Mouse (Mus musculus) stomach, embryonic 16.5 days (tissue): ENCODE results near the gene Selenom. TPM values are rescaled to one million over a fixed set of nuclear protein-coding genes. Genes with fewer than 3 reads are reported as not detected.
A peak's percentile ranks its signal among the peaks of the same experiment; 100 is the strongest.

ENCODE experiments used
- ATAC-seq: fragments of 200-750 bp; cut with Nextera tagmentation; 2 replicates; pipeline ENCODE4 v1.8.0; 2017; ENCODE audit warnings: moderate number of reproducible peaks, moderate TSS enrichment; ENCODE audit not compliant: insufficient read depth, low FRiP score
- H3K27ac ChIP-seq: fragments of 300-500 bp; sonication (generic); 2 replicates; pipeline ENCODE4 v1.5.1; 2014; ENCODE audit warnings: low read length
- H3K27me3 ChIP-seq: fragments of 300-500 bp; sonication (generic); 2 replicates; pipeline ENCODE4 v1.6.1; 2014; ENCODE audit warnings: low read length, control low read depth, mixed read lengths; ENCODE audit not compliant: control insufficient read depth, insufficient read depth
- H3K36me3 ChIP-seq: fragments of 300-500 bp; sonication (generic); 2 replicates; pipeline ENCODE4 v1.6.1; 2014; ENCODE audit warnings: low read length; ENCODE audit not compliant: control insufficient read depth, insufficient read depth
- H3K4me1 ChIP-seq: fragments of 300-500 bp; sonication (generic); 2 replicates; pipeline ENCODE4 v1.6.1; 2014; ENCODE audit warnings: low read length, control low read depth, mixed read lengths; ENCODE audit not compliant: control insufficient read depth, insufficient read depth
- H3K4me2 ChIP-seq: fragments of 300-500 bp; sonication (generic); 2 replicates; pipeline ENCODE4 v1.6.1; 2014; ENCODE audit warnings: low read depth, low read length, mixed read lengths
- H3K4me3 ChIP-seq: fragments of 300-500 bp; sonication (generic); replicated peaks from 2 replicates; pipeline ENCODE4 v1.5.1; 2014; ENCODE audit warnings: mild to moderate bottlenecking, low read length
- H3K9ac ChIP-seq: fragments of 300-500 bp; sonication (generic); 2 replicates; pipeline ENCODE4 v1.6.1; 2014; ENCODE audit warnings: low read length
- H3K9me3 ChIP-seq: fragments of 300-500 bp; sonication (generic); replicated peaks from 2 replicates; pipeline ENCODE4 v1.6.1; 2016; ENCODE audit warnings: low read length, control low read depth; ENCODE audit not compliant: control insufficient read depth
- WGBS: fragments of 180-500 bp; shearing (Covaris S2); extraction: QIAGEN DNeasy Blood & Tissue Kit; methylation state at CpG from one replicate; pipeline ENCODE4 v1.1.7; 2014; 5-methylcytosine and 5-hydroxymethylcytosine counted together
- polyA plus RNA-seq: library from polyadenylated mRNA; unstranded; fragments of >200 nt; fragmentation: Nextera tagmentation; extraction: Ambion mirVana; gene quantifications from 2 replicates; pipeline ENCODE4 v1.2.1, GENCODE M21; 2015

Gene Selenom
- polyA plus RNA-seq, 1 experiment from 2014 or later: 176 TPM

- Histone ChIP-seq H3K9ac (no peak overlapping the region), H3K9me3 (no peaks in the 10 kb centered on the region), H3K4me3 (no peak overlapping the region), H3K4me2 (no peak overlapping the region), H3K27ac (no peak overlapping the region), H3K27me3 (no peaks in the 10 kb centered on the region), H3K36me3 (no peaks in the 10 kb centered on the region), H3K4me1 (0 out of 2 replicates have a peak, but pooled peaks cover 3% of the 10 kb centered on the region)
- WGBS: 63% methylated on average over 5 of the region's 5 CpGs
- ATAC-seq: no peak
Measured at GRCm38 (mm10) chr11:3489036-3489435, 25.4 kb upstream of the Selenom start.

- Histone ChIP-seq H3K9ac (no peak overlapping the region), H3K4me1 (0 out of 2 replicates have a peak, but pooled peaks cover 2% of the 10 kb centered on the region), H3K9me3 (no peaks in the 10 kb centered on the region), H3K4me2 (no peak overlapping the region), H3K27ac (no peak overlapping the region), H3K27me3 (no peaks in the 10 kb centered on the region), H3K4me3 (no peak overlapping the region), H3K36me3 (no peaks in the 10 kb centered on the region)
- no peak for ATAC-seq
- 54% methylated on average over 4 of the region's 4 CpGs for WGBS
Measured at GRCm38 (mm10) chr11:3492748-3493147, 21.7 kb upstream of the Selenom start.

DNA sequence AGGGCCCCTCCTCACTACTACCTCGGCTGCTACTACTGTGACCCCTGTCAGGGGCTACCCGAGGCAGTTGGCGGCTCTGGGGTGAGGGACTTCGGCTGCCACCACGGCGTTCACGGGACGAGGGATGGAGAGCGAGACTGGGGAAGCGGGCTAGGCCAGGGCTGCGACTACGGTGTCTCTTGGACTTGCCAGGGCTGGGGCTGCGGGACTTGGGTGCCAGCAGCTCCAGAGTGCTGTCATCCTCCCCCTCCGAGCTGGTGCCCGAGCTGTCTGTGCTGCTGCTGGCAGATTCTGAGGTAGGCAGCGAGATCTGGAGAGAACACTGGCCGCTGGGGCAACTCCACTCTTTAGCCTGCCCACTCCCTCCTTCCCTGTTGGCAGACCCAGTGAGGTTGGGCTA lies 19.6 kb upstream of the Selenom start:
- no peaks in the 10 kb centered on the region for H3K36me3 ChIP-seq
- WGBS: 73% methylated on average over 17 of the region's 17 CpGs
- H3K4me1 ChIP-seq: no peaks in the 10 kb centered on the region
- no peak overlapping the region for H3K27ac ChIP-seq
- ATAC-seq: no peak
- H3K9me3 ChIP-seq: no peaks in the 10 kb centered on the region
- H3K4me3 ChIP-seq: no peak overlapping the region
- no peaks in the 10 kb centered on the region for H3K27me3 ChIP-seq
- 0 out of 2 replicates have a peak overlapping the region, but pooled peaks have one; percentile 44 for H3K9ac ChIP-seq
- H3K4me2 ChIP-seq: no peak overlapping the region

- Histone ChIP-seq H3K4me1 (no peaks in the 10 kb centered on the region), H3K4me3 (no peak overlapping the region), H3K27me3 (no peaks in the 10 kb centered on the region), H3K36me3 (no peaks in the 10 kb centered on the region), H3K27ac (no peak overlapping the region), H3K4me2 (no peak overlapping the region), H3K9me3 (no peaks in the 10 kb centered on the region), H3K9ac (no peak overlapping the region)
- 83% methylated on average over 14 of the region's 14 CpGs for WGBS
- ATAC-seq: no peak
Measured at GRCm38 (mm10) chr11:3495496-3495895, 19.0 kb upstream of the Selenom start.

GRCm38 (mm10) chr11:3496756-3497155 lies 17.7 kb upstream of the Selenom start:
- no peaks in the 10 kb centered on the region for H3K27me3 ChIP-seq
- no peak overlapping the region for H3K4me3 ChIP-seq
- 46% methylated on average over 5 of the region's 5 CpGs for WGBS
- no peak overlapping the region; the same call in 1 of the 2 replicates for H3K27ac ChIP-seq
- no peak overlapping the region for H3K4me2 ChIP-seq
- no peaks in the 10 kb centered on the region for H3K9me3 ChIP-seq
- no peaks in the 10 kb centered on the region for H3K36me3 ChIP-seq
- H3K4me1 ChIP-seq: no peaks in the 10 kb centered on the region
- no peak overlapping the region for H3K9ac ChIP-seq
- peak; percentile 62; the same call in 1 of the 2 replicates for ATAC-seq

GRCm38 (mm10) chr11:3497296-3497695 lies 17.2 kb upstream of the Selenom start:
- no peak overlapping the region for H3K4me2 ChIP-seq
- no peaks in the 10 kb centered on the region for H3K9me3 ChIP-seq
- 83% methylated on average over 1 of the region's 1 CpGs for WGBS
- no peak overlapping the region for H3K27ac ChIP-seq
- no peaks in the 10 kb centered on the region for H3K4me1 ChIP-seq
- no peak for ATAC-seq
- H3K4me3 ChIP-seq: no peak overlapping the region
- no peaks in the 10 kb centered on the region for H3K36me3 ChIP-seq
- no peaks in the 10 kb centered on the region for H3K27me3 ChIP-seq
- no peak overlapping the region for H3K9ac ChIP-seq

- ATAC-seq: no peak
- WGBS: 74% methylated on average over 17 of the region's 17 CpGs
- Histone ChIP-seq H3K36me3 (no peaks in the 10 kb centered on the region), H3K4me2 (no peak overlapping the region), H3K4me1 (no peaks in the 10 kb centered on the region), H3K9me3 (no peaks in the 10 kb centered on the region), H3K4me3 (no peak overlapping the region), H3K9ac (no peak overlapping the region), H3K27ac (no peak overlapping the region), H3K27me3 (no peaks in the 10 kb centered on the region)
Measured at GRCm38 (mm10) chr11:3502057-3502456, 12.4 kb upstream of the Selenom start.

DNA sequence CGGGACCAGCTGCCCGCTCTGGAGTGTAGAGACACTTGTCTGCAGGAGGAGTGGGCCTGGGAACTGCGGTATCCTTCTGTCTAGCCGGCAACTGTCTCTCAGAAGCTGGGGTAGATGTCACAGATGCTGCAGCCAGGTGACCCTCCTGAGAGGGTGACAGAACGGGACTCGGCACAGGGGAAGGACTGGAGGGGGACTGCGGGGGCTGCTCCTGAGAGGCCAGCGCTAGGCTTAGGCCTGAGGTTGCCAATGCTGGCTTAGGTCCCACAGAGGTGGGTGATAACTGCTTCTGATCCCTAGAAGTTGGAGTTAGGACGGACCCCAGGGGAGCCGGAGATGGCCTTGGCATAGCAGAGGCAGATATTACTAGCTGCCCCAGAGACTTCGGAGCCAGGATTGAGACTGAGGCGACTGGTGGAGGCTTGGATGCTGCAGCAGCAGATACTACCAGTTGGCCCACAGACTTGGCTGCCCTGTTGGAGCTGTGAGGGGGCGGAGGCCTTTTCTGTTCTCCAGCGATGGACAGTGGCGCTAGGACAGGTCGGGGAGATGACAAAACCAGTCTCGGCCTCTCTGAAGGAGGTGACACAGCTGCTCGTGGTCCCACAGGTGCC lies 11.9 kb upstream of the Selenom start:
- H3K9ac ChIP-seq: no peak overlapping the region
- 74% methylated on average over 18 of the region's 18 CpGs for WGBS
- H3K27ac ChIP-seq: no peak overlapping the region
- no peaks in the 10 kb centered on the region for H3K9me3 ChIP-seq
- no peaks in the 10 kb centered on the region for H3K4me1 ChIP-seq
- no peaks in the 10 kb centered on the region for H3K36me3 ChIP-seq
- no peak overlapping the region for H3K4me3 ChIP-seq
- no peaks in the 10 kb centered on the region for H3K27me3 ChIP-seq
- ATAC-seq: no peak
- H3K4me2 ChIP-seq: no peak overlapping the region

DNA sequence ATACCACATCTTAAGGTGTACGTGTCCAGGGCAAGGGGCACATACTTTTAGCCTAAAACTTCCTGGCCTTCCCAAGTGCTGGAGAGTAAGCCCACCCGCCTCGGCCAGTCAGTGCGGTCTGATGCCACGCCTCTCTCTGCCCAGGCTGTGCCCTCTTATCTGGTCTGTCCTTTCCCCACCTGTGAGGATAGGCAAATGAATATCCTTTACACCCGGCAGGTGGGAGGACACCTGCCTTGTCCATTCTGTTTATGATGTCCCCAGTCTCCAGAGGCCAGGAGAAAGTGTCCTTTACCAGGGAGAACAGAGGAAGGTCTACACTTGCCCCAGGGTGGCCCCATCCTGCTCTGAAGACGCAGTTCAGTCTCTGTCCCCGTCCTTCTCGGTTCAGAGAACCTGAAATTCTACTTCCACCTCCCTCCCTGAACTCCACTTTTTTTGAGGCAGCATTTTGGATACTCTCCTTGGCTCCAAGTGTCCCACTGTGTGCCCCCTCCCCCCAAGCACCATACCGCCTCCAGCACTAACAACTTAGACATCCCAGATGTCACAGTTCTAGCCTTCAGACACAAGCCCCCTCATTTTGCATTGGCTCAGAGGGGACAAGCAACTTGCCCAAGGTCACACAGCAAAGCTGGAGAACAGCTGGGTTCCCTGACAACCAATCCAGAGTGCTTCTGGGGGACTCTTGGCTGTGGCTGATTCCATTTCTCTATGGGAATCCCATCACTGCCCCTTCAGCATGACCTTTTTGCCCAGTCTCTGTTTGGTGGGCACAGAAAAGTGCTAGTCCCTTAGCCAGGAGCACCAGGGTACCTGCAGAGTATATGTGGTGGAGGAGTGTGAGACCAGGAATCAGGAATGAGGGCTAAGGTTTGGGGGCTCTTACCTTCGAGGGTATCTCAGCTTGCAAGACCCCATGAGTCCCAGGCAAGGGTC lies 10.5 kb upstream of the Selenom start:
- no peaks in the 10 kb centered on the region for H3K27me3 ChIP-seq
- no peaks in the 10 kb centered on the region for H3K36me3 ChIP-seq
- no peaks in the 10 kb centered on the region for H3K9me3 ChIP-seq
- no peak for ATAC-seq
- H3K4me3 ChIP-seq: peak overlapping the region; percentile 40
- H3K9ac ChIP-seq: peak overlapping the region; percentile 62
- WGBS: 53% methylated on average over 11 of the region's 11 CpGs
- H3K27ac ChIP-seq: no peak overlapping the region
- peak overlapping the region; percentile 45 for H3K4me2 ChIP-seq
- H3K4me1 ChIP-seq: 0 out of 2 replicates have a peak, but pooled peaks cover 4% of the 10 kb centered on the region
